Mouse (Mus musculus) retina, embryonic 14.5 days (tissue): ENCODE results near the gene Zfp541.
A peak's percentile ranks its signal among the peaks of the same experiment; 100 is the strongest.

Source experiments
- DNase-seq: peaks from one replicate; pipeline ENCODE4 v3.0.0-alpha.2; 2015; ENCODE audit warnings: low spot score

The Zfp541 gene

DNA sequence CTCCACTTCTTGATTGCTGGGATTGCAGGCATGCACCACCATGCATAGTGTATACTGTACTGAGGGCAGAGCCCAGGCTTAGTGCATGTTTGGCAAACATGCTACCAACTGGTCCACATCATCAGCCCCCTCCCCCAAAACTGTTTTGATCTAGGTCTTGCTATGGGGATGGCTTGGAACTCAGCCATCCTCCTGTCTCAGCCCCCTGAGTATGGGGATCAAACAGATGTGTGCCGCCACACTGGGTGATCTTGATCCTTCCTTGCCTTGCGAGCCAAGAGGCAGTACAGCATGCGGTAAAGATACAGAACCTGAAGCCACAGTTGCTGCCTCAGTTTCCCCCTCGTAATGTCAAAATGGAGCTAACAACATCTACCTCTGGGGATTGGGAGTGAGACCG lies 67.3 kb downstream of the Zfp541 start:
- DNase-seq = no peak

DNA sequence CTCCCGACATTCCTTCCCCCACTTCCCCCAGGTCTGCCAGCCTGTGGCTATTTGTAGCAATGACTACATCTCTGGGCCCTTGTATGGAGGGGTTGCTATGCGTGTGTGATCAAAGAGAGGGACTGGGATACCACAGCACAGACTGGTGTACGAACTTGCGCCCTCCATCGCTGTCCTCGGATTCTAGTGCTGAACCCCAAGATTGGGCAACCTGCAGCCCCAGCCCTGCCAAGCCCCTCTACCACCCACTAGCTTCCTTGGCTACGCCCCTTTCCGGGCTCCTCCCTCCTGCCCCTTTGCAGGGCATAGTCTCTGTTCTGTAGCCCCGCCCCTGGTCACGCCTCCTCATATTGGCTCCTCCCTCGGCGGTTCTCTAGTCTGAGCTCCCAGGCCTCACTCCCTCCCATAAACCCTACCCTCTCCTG lies 67.8 kb downstream of the Zfp541 start, which contains the start of gene Slc8a2:
Slc8a2 (plus strand) TSS at position 406 of the 425 bp plus-strand sequence.
- DNase-seq = peak; percentile 93

GRCm38 (mm10) chr7:16129846-16130691 lies 68.5 kb downstream of the Zfp541 start:
- peak; percentile 84 for DNase-seq

DNA sequence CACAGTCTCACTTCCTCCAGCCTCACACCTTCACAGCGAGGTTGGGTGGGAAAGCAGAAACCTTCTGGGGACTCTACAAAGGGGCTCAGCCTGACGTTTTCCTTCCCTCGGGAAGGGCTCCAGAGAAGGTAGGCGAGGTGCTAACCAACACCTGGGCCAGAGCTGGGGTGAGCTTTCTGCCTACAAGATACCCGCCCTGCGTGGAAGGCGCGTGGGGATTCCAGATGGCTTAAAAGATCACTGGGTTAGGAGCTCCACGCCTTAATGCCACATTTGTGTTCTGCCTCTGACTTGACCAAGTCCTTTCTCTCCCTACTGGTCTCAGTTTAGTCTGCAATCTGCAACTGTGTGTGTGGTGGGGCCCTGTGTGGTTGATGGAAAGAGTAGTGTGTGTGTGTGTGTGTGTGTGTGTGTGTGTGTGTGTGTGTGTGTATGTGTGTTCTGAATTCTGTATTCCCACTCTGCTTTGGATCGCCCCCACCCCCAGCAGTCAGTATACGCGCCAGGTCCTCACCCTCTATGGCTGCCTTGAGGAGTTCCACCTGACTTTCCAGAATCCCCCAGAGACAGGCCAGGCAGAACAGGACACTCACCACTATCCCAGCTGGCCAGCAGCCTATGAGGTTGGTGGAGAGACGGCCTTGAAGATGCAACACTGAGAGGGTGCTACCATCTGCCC lies 69.5 kb downstream of the Zfp541 start:
- DNase-seq = peak; percentile 18

GRCm38 (mm10) chr7:16132161-16132581 lies 70.6 kb downstream of the Zfp541 start:
- peak; percentile 9 for DNase-seq

DNA sequence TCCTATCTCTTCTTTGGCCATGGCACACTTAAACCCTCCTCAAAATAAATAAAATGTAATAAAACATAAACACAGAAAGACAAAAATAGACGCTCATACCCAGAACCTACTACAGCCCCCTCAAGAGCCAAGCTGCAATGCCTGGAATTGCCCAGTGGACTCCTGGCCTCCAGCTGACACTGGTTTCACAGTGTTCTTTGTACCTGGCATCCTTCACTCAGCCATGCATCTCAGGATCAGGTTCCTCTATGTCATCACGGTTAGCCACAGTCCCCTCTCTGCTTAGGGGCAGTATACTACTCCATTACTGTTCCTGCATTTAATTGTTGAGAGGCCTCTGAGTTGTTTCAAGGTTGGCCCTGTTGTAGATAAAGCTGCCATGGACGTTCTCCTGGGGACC lies 71.3 kb downstream of the Zfp541 start:
- no peak for DNase-seq

GRCm38 (mm10) chr7:16133691-16134090 lies 72.1 kb downstream of the Zfp541 start:
- no peak for DNase-seq

- peak; percentile 34 for DNase-seq
These were observed 73.4 kb downstream of the Zfp541 start for GRCm38 (mm10) chr7:16134951-16135392.
